Mouse (Mus musculus): ENCODE data around the gene Foxo1.

Foxo1 gene

DNA sequence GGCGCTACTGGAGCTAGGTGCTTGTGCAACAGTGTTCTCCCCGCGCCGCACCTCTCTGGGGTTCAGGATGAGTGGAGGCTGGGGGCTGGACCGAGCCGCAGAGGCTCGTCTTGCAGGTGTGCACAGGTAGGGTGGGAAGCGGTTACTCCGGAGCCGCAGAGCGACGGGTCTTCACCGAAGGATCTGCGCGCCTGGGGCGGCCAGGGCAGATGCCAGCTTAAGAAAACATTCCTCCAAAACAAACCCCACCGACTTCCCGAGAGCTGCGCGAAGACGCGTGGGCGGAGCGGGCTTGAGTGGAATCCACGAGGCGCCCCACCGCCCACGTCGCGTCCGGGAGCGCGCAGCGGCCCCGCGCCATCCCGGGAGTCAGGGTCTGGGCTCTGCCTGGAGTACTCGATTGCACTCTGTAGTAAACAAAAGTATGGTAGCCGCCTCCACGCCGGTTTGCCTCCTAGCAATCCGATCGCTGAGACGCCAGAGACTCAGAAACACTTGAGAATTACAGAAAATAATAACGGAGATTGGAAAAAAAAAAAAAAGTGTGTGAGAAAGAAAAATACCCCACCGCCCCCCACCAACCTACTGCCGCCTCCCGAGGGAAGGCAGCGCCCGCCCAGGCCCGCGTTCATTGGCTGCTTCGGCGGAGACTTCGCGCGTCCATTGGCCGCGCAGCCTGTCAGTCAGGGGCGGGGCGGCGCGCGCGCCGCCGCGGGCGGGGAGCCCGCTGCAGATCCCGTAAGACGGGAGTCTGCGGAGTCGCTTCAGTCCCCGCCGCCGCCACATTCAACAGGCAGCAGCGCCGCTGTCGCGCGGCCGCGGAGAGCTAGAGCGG, at the start of gene Foxo1:
Gene Foxo1 (plus strand): TSS at position 685 of the 835 bp plus-strand sequence.
- DNase-seq (ENCODE audit: low read depth, low spot score): peak; percentile 79

DNA sequence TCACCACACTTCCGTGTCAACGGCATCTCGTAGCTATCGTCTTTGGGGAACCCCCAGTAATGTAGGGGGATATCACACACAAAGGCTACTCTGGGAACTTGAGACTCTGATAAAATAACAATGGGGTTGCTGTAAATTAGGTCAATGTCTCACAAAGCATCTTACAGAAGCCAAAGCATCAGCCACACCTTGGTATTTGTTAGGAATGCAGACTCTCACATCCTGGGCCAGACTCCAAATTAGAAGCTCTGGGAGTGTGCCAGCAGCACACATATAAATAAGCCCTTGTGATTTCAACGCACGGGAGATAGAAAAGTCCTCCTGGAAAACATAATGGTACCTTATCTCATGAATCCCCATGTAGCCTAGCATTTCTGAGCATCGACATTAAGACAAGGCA, 49.3 kb upstream of the Foxo1 start:
- no peak for DNase-seq (ENCODE audit: low read depth, low spot score)

DNA sequence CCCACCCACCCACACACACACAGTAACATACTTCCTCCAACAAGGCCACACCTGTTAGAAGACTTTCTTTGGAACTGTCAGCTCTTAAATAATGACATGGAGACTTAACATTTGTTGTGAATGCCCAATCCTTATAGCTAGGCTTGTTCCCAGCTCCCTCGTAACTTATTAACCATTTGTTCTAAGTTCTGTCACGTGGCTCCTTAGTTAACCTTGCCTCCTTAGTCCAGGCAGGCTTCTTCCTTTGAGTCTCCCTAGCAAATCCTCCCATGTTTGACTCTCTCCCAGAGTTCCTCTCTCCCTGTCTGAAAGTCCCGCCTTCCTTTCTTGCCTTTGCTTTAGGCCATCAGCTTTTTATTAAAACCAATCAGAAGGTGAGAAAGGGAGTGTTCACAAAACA, 47.1 kb upstream of the Foxo1 start:
- DNase-seq (ENCODE audit: low read depth, low spot score): no peak

DNA sequence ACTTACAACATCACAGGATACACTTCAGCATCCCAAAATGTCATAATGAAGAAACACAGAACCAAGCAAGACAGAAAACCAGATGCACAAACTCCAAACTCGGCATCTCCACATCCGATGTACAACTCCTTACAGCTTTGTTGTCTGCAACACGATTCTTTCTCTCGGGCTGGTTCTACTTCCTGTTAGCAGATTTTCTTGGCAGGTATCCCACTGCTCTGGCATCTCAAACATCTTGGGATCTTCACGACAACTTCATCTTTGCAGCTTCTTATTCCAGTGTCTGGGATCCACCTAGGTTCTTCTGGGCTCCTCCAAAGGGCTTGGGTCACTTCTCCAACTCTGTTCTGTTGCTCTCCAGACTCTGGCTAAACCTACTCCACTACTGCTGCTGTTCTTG, 46.2 kb upstream of the Foxo1 start:
- DNase-seq (ENCODE audit: low read depth, low spot score): no peak

DNA sequence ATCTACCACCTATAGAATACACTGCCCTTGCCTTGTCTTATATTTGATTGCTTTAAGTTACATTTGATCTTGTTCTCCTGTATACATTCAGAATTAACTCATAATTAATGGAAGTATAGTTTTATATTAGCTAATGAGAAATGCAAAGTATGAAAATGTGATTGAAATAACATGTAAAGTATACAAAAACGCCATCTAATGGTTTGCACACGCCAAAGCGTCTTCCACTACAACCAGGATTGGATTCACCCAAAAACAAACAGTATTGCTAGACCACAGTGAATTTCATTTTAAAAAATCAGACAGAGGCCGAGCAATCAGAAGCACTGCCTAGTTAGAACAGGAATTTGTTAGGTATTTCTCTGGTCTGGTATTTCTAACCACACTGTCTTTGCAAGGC, 31.6 kb upstream of the Foxo1 start:
- no peak for DNase-seq (ENCODE audit: low read depth, low spot score)

DNA sequence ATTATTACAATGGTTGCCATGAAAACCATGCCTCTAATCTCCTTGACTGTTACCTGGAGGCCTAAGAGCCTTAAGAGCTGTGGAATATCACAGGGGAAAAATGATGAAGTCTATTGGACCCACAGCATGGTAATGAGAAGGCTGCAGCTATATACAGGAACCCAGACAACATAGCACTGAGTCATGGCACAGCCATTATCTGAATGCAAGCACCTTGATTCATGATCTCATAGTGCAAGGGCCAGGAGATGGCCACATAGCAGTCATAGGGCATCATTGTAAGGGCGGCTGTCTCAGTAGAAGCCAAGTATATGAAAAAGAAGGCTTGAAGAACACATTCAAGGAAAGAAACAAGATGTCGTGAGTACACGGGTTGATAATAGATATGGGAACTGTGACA, 31.0 kb upstream of the Foxo1 start:
- DNase-seq (ENCODE audit: low read depth, low spot score): no peak

DNA sequence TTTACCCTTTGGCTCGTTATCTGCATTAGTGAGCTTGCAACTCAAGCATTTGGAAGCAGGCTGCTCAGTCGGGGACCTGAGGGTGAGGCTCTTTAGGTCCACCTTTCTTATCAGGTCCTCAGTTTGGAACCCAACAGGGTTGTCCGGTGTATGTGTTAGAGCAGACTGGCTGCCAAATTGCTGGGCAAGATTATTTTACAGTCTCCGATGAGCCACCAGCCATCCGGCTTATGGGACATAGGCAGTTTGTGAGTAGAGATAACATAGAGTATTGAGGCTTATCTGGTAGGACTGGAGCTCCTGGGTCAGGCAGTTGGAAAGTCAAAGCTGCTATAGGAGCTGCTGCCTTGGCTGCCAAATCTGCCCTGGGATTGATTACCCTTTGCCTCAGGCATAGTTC, 27.1 kb upstream of the Foxo1 start:
- no peak for DNase-seq (ENCODE audit: low read depth, low spot score)

DNA sequence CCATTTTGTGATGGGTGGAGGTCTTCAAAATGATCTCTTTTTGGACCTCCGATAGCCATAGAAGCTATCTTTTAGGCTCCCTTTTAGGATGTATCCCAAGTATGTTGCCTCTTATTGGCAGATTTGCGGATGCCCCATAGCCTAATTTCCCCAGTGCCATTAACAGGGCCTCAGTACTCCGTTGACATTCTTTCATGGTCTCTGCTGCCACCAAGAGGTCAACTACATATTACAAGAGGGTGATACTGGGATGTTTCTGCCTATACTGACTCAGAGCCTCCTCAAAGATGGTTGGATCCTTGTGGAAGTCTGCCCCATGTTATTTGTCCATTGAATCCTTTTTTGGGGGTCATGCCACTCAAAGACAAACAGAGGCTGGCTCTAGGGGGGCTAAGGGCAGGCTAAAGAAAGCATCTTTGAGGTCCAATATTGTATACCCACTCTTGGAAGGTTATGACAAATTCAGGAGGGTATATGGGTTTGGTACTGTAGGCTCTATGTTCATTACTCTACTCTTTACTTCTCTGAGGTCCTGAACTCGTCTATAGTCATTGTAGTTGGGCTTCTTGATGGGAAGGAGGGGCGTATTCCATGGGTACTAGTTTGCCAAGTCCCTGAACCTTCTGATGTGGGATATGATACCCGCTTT, 25.6 kb upstream of the Foxo1 start:
- DNase-seq (ENCODE audit: low read depth, low spot score): peak; percentile 60

DNA sequence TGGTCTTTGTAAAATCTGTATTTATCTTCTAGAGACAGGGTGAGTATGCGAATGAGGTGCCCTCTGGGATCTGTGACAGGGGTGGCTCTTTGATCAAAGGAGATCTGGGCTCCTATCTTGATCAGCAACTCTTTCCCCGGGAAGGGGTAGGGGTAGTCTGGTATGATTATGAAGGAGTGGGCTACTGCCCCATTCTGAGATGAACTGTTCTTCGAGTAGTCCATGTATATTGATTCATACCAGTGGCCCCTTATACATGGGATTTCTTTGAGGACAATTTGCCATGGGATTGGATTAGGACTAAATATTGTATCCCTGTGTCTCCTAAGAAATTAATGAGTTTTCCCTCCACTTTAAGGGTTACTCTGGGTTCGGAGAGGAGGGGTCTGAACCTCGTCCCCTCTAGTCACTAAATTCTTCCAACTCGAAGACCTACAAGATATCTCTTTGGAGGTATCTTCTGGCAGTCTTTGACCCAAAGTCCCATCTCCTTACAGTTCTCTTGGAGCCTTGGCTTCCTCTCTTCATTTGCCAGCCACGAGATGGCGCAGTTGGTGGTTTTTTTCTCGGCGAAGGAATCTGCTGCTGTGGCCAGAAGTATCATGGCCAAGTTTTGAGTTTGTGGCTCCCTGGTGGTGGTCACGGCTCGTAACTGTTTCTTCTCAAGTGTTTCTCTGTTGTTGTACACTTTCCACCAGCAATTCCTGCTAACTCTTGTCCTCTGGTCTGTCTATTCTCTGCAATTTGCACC, 24.7 kb upstream of the Foxo1 start:
- no peak for DNase-seq (ENCODE audit: low read depth, low spot score)

DNA sequence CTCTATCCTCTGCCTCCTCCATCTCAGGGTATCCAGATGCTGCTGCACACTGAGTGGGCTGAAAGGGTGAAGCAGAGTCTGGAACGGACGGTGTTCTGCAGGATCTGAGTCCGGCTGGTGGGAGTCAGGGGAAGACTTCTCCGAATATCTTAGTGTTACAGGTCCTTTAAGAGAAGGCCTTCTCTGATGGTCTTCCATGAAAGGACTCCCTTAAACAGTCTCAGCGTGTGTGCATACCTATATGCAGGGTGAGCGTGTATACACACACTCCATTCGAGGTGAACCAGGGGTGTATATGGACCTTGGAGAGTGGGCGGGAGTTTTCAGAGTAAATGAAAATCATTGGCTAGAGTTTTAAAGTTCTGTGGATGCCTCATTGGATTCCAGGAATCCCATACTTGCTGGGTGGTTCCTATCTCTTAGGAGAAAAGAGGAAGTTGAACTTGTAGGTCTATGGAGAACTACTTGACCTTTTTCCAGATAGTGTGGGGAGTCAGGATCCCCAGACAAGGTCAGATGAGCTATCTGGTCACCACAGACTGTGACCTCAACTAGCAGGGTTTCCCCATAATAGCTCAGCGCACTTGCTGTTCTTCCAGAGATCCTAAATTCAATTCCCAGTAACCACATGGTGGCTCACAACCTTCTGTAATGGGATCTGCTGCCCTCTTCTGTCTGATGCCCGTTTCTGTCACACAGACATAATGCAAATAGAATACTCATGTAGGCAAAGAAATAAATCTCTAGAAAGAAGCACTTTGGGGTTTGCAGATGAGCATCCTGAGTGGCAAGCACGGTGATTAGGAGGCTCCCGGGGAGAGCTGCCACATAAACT, 21.9 kb upstream of the Foxo1 start:
- no peak for DNase-seq (ENCODE audit: low read depth, low spot score)

DNA sequence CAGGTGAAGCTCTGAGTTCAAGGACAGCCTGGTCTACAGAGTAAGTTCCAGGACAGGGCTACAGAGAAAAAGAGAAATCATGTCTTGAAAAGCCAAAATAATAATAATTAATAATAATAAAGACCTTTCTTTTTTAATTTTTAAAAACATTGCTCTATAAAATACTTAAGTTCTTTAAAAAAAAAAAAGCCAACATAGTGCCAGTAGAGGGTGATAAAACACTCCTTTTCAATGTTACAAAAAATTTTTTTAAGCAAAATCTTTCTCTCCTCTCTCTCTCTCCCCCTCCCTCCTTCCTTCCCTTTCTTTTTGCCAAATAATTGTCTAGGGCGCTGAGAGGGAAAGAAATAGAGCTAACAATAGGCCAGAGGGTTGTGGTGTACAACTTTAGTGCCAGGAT, 17.0 kb upstream of the Foxo1 start:
- DNase-seq (ENCODE audit: low read depth, low spot score): no peak

DNA sequence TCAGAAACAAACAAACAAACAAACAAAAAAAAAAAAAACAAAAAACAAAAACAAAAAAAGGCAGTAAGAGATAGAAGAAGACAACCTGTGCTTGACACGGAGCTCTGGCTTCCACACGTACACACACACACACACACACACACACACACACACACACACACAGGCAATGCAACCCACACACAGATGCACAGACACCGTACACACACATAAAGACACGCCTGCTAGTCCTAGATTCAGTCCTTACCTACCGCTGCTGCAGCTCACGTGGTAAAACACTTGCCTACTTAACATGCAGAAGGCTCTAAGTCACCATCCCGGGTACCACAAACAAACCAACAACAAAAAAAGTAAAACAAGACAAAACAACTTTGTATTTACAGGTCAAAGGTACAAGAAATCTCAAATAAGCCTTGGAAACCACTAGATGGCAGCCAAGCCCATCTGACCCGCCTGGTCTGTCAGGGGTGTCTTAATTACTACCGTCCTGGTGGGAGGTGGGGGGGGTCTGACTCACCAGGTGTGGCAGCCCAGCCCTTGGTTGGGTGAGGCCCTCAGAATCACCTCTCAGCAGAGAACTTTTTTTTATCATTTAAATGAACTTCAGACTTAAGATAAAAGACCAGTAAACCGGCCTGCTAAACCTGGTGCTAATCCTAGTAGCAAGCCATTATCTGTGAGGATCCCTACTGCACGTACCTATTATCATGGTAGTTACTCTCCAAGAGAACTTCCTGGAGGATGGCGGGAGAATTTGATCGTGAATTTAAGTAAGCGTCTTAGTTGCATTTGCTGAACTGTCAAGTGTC, 14.3 kb upstream of the Foxo1 start:
- DNase-seq (ENCODE audit: low read depth, low spot score): no peak

DNA sequence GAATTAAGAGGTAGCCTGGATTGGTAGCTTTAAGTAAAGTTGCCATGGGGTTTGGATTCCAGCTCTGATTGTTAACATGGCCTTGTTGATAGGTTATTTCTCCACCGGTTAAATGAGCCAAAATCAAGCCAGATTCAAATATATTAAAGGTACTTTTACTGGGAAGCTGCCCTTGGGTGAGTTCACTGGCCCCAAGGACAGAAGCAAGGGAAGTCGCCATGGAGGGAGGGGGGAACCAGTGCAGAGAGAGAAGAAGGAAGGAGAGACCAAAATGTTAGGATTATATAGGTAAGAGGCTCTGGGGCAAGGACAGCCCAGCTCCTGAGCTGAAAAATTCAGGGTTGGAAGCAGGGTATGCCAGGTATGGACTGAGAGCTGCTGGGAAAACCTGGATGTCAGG, 13.6 kb upstream of the Foxo1 start:
- no peak for DNase-seq (ENCODE audit: low read depth, low spot score)

DNA sequence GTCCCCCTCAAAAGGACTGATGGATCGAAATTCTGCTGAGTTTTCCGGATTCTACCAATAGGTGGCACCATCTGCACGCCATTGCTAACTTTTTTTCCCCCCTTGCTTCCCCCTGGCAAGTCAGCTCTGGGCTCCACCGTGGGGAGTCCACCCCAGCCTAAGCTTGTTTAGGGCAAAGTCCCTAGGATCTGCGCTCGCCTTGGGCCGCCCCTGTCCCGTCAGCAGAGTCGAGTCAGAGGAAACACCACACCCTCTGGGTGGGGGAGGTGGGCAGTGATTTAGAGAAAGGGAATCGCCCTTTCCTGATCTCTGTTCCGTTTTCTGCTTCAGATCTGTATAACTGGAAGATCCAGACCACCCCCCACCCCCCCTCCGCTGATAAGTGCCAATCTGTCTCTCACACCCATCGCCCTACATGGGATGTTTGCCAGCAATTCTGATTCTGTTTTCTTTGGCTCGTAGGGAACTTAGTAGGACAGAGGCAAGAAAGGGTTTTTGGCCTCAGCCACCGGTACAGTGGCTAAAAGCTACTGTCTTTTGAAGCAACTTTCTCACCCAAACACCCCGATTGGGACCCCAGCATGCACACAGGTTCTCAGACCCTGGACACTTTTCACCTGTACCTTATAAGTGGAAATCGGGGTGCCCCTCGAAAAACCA, 10.2 kb upstream of the Foxo1 start:
- DNase-seq (ENCODE audit: low read depth, low spot score): no peak

DNA sequence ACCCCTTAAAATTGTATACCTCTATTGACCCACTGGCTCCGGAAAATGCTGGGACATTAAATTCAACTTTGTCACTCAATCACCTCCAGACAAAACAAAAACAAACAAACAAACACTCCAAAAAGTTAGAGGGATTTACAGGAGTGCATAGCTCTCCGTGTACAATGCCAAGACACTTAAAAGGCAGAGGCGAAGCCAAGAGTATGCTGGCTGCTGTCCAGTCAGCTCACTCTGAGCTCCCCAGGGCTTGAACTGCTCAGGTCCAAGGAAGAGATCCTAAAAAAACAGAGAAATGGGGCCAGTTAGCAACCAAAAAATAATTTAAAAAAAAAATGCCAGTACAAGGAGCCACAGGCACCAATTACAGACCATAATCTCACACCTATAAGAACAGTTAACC, 9.6 kb upstream of the Foxo1 start:
- no peak for DNase-seq (ENCODE audit: low read depth, low spot score)

DNA sequence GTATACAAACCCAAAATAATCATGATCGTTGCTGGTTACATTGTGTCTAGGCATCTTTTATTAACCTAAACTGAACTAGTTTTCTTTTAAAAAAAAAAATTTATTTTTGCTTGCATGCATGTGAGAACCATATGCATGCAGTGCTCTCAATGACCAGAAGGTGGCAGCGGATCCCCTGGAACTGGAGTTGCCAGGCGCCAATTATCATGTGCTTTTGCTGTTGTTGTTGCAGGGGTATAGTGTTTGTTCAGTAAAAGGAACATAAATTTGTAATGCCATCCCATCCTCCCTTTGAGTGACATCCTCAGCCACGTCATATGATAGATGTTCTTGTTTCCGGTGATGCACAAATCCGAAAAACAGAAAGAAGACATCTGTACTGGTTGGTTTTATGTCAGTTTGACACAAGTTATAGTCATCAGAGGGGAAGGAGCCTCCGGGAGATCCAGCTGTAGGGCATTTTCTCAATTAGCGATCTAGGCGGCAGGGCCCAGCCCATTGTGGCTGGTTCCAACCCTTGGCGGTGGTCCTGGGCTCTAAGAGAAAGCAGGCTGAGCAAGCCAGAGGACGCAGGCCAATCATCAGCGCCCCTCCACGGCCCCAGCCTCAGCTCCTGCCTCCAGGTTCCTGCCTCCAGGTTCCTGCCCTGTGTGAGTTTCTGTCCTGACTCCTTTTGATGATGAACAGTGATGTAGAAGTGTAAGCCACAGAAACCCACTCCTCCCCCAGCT, 5.5 kb upstream of the Foxo1 start:
- peak; percentile 62 for DNase-seq (ENCODE audit: low read depth, low spot score)

DNA sequence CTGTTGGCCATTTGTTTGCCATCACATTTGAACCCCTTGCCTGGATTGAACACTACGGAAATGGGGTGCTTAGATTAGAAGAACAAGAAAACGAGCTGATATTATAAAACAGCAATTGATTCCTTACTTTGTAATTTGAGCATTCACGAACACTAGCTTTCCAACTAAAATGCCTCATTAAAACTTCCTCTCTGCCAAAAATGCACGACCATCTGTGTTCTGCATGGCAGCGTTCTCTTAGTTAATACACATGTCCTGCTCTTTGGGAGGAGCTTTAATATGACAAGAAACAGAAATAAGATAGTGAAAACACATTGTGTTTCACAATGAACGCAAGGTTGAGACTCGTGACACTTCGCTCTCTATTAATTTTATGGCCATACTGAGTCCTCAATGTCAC, 3.8 kb upstream of the Foxo1 start:
- no peak for DNase-seq (ENCODE audit: low read depth, low spot score)

DNA sequence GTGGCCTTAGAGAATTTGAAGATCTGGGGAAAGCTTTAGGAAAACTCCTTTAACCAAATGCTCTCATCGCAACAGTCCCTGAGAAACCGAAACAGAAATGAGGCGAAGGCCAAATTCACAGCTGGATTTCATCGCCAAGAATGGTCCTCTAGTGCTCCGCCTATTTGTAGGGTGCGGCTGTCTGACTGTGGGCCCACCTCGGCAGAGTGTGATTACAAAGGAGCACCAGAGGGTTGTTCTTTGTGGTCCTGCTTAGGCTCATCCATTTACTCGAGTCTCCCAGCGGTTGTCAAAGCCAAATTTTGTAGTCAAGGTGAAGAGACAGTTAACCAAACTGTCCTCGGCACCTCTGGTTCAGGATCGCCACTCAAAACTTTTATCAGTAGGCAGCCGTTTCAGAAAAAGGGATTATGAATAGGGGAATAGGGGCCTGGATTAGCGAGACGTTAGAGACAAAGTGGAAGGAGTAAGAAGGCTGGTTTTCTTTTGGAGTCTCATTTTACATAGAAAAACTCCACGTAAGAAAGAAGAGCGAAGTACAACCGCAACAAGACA, 1.5 kb upstream of the Foxo1 start:
- DNase-seq (ENCODE audit: low read depth, low spot score): no peak

DNA sequence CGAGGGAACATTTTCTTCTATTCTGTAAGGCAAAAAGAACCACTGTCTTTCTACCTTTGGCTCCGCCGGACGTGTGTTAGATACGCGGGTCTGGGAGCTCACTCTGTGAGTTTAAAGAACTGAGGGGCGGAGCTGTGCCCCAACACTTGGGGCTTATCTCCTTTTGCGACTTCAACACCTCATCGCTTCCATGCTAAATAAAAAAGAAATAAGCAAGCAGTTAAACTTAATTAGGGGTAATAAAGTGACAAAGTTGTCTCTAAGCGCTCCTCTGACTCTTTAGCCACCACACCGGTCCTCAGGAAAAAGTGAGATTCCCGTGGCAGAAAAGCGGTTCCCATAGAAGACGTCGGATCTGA, 864 bp upstream of the Foxo1 start:
- DNase-seq (ENCODE audit: low read depth, low spot score): no peak

DNA sequence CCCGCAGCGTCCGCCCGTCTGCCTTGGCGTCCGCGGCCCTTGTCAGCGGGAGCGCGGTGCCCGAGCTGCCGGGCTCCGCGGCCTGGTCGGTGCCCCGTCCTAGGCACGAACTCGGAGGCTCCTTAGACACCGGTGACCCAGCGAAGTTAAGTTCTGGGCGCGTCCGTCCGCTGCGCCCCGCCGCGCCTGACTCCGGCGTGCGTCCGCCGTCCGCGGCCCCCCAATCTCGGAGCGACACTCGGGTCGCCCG, 276 bp downstream of the Foxo1 start:
- no peak for DNase-seq (ENCODE audit: low read depth, low spot score)
